Mouse (Mus musculus): ENCODE measurements around the gene Phb.

The Phb gene

DNA sequence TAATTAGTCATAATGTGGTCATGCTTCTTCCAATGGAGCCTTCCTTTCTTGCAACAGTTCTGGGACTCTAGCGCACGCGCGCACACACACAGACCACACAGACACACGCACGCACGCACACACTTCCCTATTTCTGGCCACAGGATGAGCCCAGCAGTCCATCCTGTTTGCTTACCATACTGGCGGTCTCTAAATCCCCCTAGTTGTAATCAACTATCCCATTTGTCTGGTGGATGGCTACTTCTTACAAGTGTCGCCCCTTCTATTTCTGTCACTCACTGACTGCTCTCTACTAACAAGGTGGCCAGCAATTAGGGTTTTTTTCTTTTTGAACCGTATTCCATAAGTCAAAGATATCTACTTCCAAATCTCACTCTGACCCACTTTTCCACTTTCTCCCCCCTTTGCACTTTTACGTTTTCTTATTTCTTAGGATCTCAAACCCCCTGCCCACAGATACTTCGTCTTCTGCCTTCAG, 45.4 kb downstream of the Phb start:
- no peak for DNase-seq (ENCODE audit: low read depth, low spot score)

DNA sequence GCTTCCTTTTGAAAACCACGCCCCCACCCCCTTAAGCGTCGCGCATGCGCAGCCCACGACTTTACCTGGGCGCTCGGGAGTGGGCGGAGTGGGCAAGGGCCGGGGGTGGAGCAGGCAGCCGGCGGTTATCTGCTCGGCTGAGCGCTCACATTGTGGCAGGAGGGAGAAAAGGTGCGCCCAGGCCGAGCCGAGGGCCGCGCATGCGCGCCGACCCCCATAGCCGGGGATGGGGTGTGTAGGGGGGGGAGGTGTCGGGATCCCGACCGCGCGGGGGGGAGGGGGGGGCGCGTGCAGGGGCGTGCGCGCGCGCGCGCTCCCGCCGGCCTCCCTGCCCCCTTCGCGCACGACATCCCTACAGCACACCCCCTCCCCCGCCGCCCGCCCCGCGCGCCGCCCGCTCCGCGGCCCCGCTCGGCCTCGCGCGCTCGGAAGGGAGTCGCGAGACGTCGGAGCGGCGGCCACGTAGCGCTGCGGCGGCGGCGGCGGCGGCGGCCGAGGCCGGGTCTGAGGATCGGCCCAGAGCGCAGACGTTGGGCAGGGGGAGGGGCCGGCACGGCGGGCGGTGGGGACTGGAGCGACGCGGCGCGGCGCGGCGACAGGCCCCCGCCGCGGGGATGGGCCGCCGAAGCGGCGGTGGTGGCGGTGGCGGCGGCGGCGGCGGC, 45.9 kb downstream of the Phb start, which contains the start of gene Zfp652:
Gene Zfp652, plus strand, starts transcription at position 111 of the 662 bp plus-strand sequence.
- peak; percentile 72 for DNase-seq (ENCODE audit: low read depth, low spot score)

DNA sequence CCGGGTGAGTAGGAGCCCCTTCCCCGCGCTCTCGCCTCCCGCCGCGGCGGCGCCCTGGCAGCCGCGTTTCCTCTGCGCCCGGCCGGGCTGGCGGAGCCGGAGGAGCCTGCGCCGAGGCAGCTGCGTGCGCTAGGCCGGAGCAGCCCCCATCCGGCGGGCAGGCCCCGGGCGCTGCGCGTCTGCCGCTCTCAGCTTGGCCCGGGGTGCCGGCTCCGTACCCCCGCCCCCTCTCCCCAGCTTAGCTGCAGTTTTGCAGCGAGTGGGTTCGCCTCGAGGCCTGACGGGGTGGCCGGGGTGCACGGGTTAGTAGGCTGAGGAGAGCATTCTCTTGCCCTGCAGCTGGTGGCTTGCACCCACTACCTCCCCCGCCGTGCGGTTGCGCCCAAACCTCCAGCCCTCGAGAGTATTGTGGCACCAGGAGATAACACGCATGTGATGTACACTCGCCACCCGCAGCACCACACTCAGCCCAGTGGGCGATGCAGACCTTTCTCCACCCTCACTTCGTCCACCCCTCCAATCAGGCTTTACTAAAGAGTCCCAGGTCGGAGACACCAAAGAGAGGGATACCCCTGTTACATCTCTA, 46.6 kb downstream of the Phb start:
- DNase-seq (ENCODE audit: low read depth, low spot score) = peak; percentile 46

DNA sequence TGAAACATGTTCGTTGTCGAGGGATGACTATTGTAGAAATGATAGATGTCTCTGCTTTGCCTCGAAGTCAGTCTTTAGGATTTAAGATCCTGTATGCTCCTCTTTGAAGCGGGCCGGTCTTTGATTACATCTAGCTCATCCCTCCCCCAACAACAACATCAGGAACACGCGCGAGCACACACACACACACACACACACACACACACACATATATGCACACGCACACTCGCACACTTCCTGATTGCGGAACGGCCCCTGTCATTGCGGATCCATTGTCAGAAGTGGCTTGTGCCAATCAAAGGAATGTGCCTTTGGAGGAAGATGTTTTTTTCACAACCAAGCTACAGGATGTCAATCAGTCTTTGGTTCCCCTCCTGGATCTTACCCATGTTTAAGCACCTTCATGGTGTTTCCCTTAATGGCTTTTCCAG, 47.1 kb downstream of the Phb start:
- DNase-seq (ENCODE audit: low read depth, low spot score) = peak; percentile 27

DNA sequence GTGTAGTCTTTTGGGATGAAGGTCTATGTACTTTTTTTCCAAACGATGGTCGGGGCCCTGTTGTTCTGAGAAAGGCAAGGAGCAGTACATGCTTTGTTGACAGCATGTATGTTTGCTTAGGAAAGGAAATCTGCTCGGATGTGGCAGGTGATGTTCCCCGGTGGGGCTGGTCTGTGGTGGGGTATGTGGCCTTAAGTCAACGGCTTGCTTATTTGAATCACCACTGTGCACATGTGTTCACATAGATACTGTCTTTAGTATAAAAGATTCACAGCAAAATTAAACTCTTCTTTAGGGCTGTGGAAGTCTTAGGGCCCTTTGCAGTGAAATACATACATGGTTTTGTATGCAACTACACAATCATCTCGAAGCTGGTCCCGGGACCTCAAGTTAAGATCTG, 47.7 kb downstream of the Phb start:
- DNase-seq (ENCODE audit: low read depth, low spot score) = peak; percentile 4

DNA sequence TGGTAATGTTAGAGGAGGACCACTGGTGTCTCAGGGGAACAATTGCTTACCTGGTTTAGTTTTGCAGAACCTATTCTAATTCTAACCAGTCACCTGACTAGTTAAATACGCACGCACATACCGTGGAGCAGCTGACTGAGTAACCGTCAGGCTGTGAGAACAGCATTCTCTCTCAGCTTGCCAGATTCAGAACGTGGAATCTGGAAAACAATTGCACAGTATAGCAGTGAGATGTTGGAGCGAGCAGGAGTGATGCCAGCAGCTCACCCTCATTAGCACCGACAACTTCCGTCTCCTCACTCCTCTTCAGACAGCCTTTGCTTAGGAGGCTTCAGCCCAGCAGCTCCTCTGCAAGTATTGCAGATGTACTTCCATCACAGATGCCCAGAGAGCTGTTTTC, 49.4 kb downstream of the Phb start:
- no peak for DNase-seq (ENCODE audit: low read depth, low spot score)

DNA sequence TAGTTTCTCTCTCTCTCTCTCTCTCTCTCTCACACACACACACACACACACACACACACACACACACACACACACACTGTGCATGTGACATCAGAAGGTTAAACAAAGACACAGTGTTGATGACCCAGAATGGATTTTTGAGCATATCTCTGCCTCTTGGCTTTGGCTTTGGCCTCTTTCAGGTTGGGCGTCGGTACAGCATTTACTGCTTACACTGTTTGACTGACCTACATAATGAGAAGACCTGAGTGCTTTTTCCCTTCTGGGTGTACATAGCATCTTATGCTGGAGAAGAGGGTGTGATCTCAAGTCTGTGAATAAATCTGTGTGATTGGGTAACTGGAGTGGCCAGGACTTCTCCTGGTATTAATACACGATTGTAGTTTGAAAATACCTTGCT, 52.6 kb downstream of the Phb start:
- DNase-seq (ENCODE audit: low read depth, low spot score) = no peak

DNA sequence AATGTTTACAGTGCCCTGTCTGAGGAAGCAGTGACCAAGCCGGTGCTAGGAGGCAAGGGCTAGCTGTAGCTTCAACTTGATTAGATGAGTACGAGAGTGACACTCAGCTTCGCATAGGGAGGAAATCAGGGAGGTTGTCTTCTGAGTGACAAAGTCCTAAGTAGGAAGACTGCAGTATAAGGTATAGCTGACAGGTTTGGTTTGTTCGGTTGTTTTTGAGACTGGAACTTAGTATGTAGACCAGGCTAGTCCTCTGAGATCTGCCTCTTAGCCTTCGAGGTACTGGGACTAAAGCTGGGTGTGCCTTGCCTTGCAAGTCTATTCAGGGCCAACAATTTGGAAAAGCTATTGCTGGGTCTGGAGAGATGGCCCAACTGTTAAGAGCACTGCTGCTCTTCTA, 56.5 kb downstream of the Phb start, which contains the start of gene B130006D01Rik:
Gene B130006D01Rik, plus strand, starts transcription at position 301 of the 400 bp plus-strand sequence.
- no peak for DNase-seq (ENCODE audit: low read depth, low spot score)

DNA sequence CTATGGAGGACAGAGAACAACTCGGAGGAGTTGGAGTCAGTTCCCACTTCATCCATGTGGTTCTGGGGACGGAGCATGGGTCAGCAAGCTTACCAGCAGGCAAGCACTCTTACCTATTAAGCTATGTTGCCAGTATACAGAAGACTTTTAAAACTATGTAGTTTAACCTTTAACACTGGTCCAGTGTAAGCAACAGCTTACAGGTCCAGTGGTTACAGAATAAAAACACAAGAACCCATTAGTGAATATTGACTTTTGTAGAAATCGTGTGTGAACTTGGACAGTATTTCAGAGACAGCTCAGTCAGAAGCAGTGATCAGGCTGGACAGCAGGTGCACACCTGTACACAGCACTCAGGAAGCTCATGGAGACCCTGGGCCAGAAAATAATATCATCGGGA, 57.7 kb downstream of the Phb start:
- DNase-seq (ENCODE audit: low read depth, low spot score) = no peak

DNA sequence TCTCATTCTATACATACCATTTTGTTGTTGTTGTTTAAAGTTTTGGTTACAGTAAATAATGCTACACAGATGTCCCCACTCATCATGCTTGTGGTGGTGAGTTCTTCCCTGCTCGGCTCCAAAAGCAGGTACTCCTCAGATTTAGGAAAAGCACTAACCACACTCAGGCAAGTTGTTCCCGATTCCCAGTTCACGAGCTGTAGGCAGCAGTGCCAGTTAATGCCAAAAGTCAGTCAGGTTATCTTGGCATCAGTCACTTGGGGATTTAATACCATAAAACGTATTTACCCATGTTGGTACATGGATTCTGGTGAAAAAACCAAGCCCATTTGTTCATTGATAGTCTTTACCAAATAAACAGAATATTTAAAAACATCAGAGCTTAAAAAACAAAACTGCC, 59.4 kb downstream of the Phb start:
- DNase-seq (ENCODE audit: low read depth, low spot score) = no peak

DNA sequence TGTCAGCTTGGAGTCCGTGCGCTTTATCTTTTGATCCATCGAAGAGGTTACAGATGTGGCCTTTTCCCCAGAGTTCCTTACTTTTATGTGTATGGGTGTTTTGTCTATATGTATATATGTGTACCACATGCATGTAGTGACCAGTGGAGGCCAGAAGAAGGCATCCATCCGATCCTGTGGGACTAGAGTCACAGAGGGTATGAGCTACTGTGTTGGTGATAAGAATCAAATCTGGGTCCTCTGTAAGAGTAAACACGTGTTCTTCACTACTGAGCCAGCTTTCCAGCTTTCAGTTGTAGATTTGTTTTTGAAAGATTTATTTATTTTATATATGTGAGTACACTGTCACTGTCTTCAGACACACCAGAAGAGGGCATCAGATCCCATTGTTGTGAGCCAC, 61.2 kb downstream of the Phb start:
- DNase-seq (ENCODE audit: low read depth, low spot score) = no peak

DNA sequence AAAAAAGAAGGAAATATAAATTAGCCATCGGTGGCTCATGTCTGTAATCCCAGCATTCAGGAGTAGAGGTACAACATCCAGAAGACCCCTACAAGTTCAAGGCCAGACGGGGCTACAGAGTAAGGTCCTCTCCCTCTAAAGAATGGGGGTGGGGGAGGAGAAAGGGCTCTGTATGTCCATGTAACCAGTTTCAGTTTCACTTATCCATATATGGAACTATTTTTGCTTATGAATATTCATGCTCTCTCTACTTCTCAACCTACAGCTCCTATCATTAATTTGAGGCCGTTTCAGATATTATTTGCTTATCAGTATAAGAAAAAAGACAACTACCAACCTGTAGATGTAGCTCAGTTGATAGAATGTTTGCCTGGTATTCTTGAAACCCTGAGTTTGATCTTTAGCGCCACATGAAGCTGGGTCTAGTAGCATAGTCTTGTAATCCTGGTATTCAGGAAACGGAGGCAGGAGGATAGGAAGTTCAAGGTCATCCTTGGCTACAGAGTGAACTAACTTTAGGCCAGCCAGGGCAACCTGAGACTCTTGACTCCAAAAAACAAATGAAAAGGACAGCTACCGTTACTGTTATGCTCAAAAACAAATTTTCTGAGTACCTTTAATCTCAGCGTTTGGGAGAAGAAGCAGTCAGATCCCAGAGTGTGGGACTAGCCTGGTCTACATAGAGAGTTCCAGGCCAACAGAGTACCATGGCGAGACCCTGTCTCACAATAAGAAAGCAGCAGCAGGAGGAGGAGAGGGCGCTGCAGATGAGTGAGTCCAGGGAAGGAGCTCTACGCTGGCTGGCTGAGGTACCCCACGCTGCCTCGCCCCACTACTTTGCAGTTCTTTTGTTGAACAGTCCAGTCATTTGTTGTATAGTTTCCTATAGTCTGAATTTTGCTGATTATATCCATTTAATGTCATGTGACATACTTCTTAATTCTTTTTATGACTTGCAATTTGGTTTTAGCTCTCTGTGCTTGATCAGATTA, 62.5 kb downstream of the Phb start:
- DNase-seq (ENCODE audit: low read depth, low spot score) = peak; percentile 21
